Mouse (Mus musculus): Measurements from ENCODE around the gene 2210408I21Rik. TPM values are rescaled to one million over a fixed set of nuclear protein-coding genes. Genes with fewer than 3 reads are reported as not detected.
"Not testable (repeated sequence)": the region's sequence is repeated elsewhere in the genome, so short reads cannot be mapped to it uniquely, and the experiment has no call there.

The 2210408I21Rik gene
- total RNA-seq (2014; rRNA removed; ENCODE audit: low replicate concordance) (0.53 and 3.2 TPM in 2 replicates), polyA plus RNA-seq (2015; fragmentation: Nextera tagmentation; extraction: Ambion mirVana) (4.7 and 5.7 TPM in 2 replicates)

DNA sequence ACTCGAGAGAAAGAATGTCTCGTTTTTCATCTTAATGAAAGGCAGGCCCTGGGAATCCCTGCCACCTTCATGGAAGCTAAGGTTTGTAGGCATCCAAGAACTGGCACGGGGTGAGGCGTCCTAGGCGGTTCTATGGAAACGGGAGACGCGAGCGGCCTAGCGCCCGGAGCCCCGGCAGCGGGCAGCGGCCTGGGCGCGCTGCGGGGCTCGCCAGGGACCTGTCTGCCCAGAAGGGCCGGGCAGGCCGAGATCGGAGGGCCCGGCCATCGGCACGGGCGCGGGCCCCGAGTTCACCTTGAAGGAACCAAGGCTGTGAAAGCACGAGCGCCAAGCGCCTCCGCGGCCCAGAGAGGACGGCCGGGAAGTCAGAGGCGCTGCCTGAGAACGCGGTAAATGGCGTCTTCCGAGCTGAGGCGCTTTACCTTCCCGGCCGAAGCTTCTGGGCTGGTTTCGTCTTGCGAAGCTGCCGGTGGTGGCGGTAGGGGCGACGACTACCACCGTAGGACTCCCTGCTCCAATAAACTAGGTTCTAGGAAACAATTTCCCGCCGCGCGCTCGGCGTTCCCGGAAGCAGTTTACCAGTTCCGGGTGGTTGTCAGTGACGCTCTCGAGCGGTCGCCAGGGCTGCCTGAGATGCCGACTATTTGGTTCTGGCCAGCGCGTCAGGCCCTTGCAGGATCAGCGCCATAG is at the start of gene 2210408I21Rik, which contains the start of gene Slf1:
Gene 2210408I21Rik (plus strand): TSS at position 610 of the 690 bp plus-strand sequence.
Gene Slf1 (minus strand): TSS at position 543 of the 690 bp plus-strand sequence.
- peak; percentile 85 for DNase-seq (ENCODE audit: low spot score)
- Histone ChIP-seq H3K27me3 (ENCODE audit: control insufficient read depth, insufficient read depth, low read length) (no peaks in the 10 kb centered on the region), H3K4me3 (ENCODE audit: low read depth, low read length) (peak within 1 kb of the TSS; percentile 100), H3K27ac (ENCODE audit: low read depth) (peak within 1 kb of the TSS; percentile 92), H3K4me1 (ENCODE audit: control insufficient read depth, insufficient read depth) (no peaks in the 10 kb centered on the region), H3K9me3 (replicated peaks; ENCODE audit: control insufficient read depth, low read length) (no peaks in the 10 kb centered on the region), H3K36me3 (replicated peaks; ENCODE audit: control insufficient read depth, insufficient read depth, low read length) (no peaks in the 10 kb centered on the region), H3K4me2 (ENCODE audit: low read depth, low read length) (peak within 1 kb of the TSS; percentile 74), H3K9ac (replicated peaks; ENCODE audit: low read depth, low read length) (peak within 1 kb of the TSS; percentile 84)
- WGBS = under 1% methylated on average over 64 of the region's 65 CpGs
- ATAC-seq (ENCODE audit: insufficient read depth, low read depth) = peak; percentile 98
- TF ChIP-seq EP300 (IDR thresholded peaks at IDR 0.05; ENCODE audit: low read depth) = no peak
- TF ChIP-seq CTCF (IDR thresholded peaks at IDR 0.05; ENCODE audit: low read depth) = no peak

DNA sequence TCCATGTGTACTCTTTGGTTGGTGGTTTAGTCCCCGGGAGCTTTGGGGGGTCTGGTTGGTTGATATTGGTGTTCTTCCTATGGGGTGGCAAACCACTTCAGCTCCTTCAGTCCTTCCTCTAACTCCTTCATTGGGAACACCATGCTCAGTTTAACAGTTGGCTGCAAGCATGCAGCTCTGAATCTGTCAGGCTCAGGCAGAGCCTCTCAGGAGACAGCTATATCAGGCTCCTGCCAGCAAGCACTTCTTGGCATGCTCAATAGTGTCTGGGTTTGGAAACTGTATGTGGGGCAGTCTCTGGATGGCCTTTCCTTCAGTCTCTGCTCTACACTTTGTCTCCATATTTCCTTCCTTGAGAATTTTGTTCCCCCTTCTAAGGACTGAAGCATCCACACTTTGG is 42.5 kb upstream of the 2210408I21Rik start:
- not testable (repeated sequence) for ATAC-seq (ENCODE audit: insufficient read depth, low read depth); H3K4me3 ChIP-seq (ENCODE audit: low read depth, low read length); H3K4me2 ChIP-seq (ENCODE audit: low read depth, low read length); H3K9ac ChIP-seq (replicated peaks; ENCODE audit: low read depth, low read length); H3K27me3 ChIP-seq (ENCODE audit: control insufficient read depth, insufficient read depth, low read length); DNase-seq (ENCODE audit: low spot score); H3K9me3 ChIP-seq (replicated peaks; ENCODE audit: control insufficient read depth, low read length); H3K36me3 ChIP-seq (replicated peaks; ENCODE audit: control insufficient read depth, insufficient read depth, low read length); H3K4me1 ChIP-seq (ENCODE audit: control insufficient read depth, insufficient read depth)
- WGBS = 94% methylated on average over 1 of the region's 1 CpGs
- H3K27ac ChIP-seq (ENCODE audit: low read depth) = peak overlapping the region; percentile 8; the same call in 1 of the 2 replicates

DNA sequence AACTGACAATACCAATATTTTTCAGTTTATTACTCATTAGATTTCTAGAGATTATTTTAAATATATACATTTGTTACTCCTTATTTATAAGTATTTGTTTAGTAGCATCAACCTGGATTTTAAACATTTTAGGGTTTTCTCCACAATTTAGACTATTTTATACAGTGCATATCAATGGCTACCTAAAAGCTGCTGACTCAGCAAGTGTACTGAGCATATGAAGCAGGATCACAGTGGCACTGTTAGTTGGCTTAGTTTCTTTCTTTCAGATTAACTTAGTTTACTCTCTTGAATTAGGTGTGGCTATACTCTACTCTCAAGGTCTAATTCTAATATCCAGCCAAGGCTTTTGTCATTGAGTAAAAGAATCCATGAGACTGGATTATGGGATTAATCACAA is 27.6 kb upstream of the 2210408I21Rik start:
- peaks cover 6% of the 10 kb centered on the region; the same call in 1 of the 2 replicates for H3K36me3 ChIP-seq (replicated peaks; ENCODE audit: control insufficient read depth, insufficient read depth, low read length)
- H3K9ac ChIP-seq (replicated peaks; ENCODE audit: low read depth, low read length) = no peak overlapping the region
- H3K27ac ChIP-seq (ENCODE audit: low read depth) = no peak overlapping the region
- DNase-seq (ENCODE audit: low spot score) (no peak), ATAC-seq (ENCODE audit: insufficient read depth, low read depth) (no peak)
- H3K27me3 ChIP-seq (ENCODE audit: control insufficient read depth, insufficient read depth, low read length) = no peaks in the 10 kb centered on the region
- H3K4me2 ChIP-seq (ENCODE audit: low read depth, low read length) = no peak overlapping the region
- H3K9me3 ChIP-seq (replicated peaks; ENCODE audit: control insufficient read depth, low read length) = no peaks in the 10 kb centered on the region
- TF ChIP-seq CTCF (IDR thresholded peaks at IDR 0.05; ENCODE audit: low read depth) = no peak
- TF ChIP-seq EP300 (IDR thresholded peaks at IDR 0.05; ENCODE audit: low read depth) = no peak
- H3K4me3 ChIP-seq (ENCODE audit: low read depth, low read length) = no peak overlapping the region
- no peaks in the 10 kb centered on the region for H3K4me1 ChIP-seq (ENCODE audit: control insufficient read depth, insufficient read depth)

DNA sequence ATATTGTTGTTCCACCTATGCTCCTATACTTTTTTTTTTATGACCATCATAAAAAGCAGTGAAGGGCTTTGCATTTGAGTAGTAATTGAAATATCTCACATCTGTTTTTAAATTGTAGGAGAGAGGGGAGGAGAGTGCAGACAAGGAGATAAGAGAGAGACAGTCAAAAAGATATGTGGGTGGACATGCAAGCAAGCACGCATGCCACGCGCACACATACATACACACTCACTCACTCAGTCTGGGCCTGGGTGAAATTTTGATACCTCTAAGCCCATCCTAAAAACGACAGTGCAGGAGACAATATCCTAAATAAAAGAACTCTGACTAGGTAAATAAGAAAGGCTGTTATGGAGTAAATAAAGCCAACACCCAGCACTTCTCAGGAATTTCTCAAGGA is 16.6 kb upstream of the 2210408I21Rik start:
- no peaks in the 10 kb centered on the region for H3K27me3 ChIP-seq (ENCODE audit: control insufficient read depth, insufficient read depth, low read length)
- H3K4me3 ChIP-seq (ENCODE audit: low read depth, low read length) = no peak overlapping the region
- H3K9me3 ChIP-seq (replicated peaks; ENCODE audit: control insufficient read depth, low read length) = no peaks in the 10 kb centered on the region
- H3K9ac ChIP-seq (replicated peaks; ENCODE audit: low read depth, low read length) = no peak overlapping the region
- no peaks in the 10 kb centered on the region for H3K36me3 ChIP-seq (replicated peaks; ENCODE audit: control insufficient read depth, insufficient read depth, low read length)
- H3K4me2 ChIP-seq (ENCODE audit: low read depth, low read length) = no peak overlapping the region
- no peak overlapping the region for H3K27ac ChIP-seq (ENCODE audit: low read depth)
- WGBS = 89% methylated on average over 4 of the region's 4 CpGs
- DNase-seq (ENCODE audit: low spot score) = no peak
- ATAC-seq (ENCODE audit: insufficient read depth, low read depth) = no peak
- no peak for TF ChIP-seq EP300 (IDR thresholded peaks at IDR 0.05; ENCODE audit: low read depth)
- no peak for TF ChIP-seq CTCF (IDR thresholded peaks at IDR 0.05; ENCODE audit: low read depth)
- H3K4me1 ChIP-seq (ENCODE audit: control insufficient read depth, insufficient read depth) = no peaks in the 10 kb centered on the region

DNA sequence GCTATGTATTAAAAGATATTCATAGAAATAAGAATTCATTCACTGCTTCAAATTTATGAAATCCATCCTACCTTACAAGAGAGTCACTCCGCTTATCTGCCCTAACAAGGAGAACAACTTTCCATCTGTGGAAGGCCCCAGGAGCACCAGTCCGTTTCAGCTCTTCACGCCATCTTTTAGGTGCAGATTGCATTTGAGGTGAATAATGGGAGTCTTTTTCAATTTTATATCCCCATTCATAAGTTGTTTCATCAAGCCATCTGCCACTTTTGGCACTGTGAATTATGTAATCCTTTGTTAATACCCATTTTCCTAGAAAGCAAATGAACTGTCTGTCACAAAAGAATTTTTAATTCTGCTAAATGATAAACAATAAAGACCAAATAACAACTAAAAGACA is 10.2 kb upstream of the 2210408I21Rik start:
- no peak for TF ChIP-seq EP300 (IDR thresholded peaks at IDR 0.05; ENCODE audit: low read depth)
- no peak for TF ChIP-seq CTCF (IDR thresholded peaks at IDR 0.05; ENCODE audit: low read depth)
- peaks cover 8% of the 10 kb centered on the region; the same call in 1 of the 2 replicates for H3K36me3 ChIP-seq (replicated peaks; ENCODE audit: control insufficient read depth, insufficient read depth, low read length)
- H3K27ac ChIP-seq (ENCODE audit: low read depth) = no peak overlapping the region
- H3K4me2 ChIP-seq (ENCODE audit: low read depth, low read length) = no peak overlapping the region
- no peak overlapping the region for H3K9ac ChIP-seq (replicated peaks; ENCODE audit: low read depth, low read length)
- DNase-seq (ENCODE audit: low spot score) (no peak), ATAC-seq (ENCODE audit: insufficient read depth, low read depth) (no peak)
- no peaks in the 10 kb centered on the region for H3K4me1 ChIP-seq (ENCODE audit: control insufficient read depth, insufficient read depth)
- H3K4me3 ChIP-seq (ENCODE audit: low read depth, low read length) = no peak overlapping the region
- WGBS = 90% methylated on average over 3 of the region's 3 CpGs
- no peaks in the 10 kb centered on the region for H3K27me3 ChIP-seq (ENCODE audit: control insufficient read depth, insufficient read depth, low read length)
- H3K9me3 ChIP-seq (replicated peaks; ENCODE audit: control insufficient read depth, low read length) = no peaks in the 10 kb centered on the region

DNA sequence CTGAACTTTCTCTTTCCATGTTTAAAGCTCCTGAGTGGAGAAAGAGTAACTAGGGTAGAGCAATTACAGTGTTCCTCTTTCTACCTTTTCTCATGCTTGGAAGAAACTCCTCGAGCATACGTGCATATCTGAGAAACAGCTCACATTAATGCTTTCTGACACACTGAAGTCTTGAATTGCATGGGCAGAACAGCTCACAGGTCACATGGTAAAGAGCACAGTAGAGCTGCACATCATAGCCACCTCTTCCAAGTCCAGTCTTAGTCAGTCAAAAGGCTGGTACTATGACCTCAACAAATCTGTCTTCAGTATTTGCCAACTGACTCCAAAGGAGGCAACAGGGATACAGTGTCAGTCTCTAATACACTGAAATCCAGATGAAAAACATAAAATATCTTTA is 7.1 kb upstream of the 2210408I21Rik start:
- no peaks in the 10 kb centered on the region for H3K27me3 ChIP-seq (ENCODE audit: control insufficient read depth, insufficient read depth, low read length)
- no peak overlapping the region for H3K27ac ChIP-seq (ENCODE audit: low read depth)
- H3K4me1 ChIP-seq (ENCODE audit: control insufficient read depth, insufficient read depth) = no peaks in the 10 kb centered on the region
- ATAC-seq (ENCODE audit: insufficient read depth, low read depth) (no peak), DNase-seq (ENCODE audit: low spot score) (no peak)
- no peaks in the 10 kb centered on the region for H3K9me3 ChIP-seq (replicated peaks; ENCODE audit: control insufficient read depth, low read length)
- H3K36me3 ChIP-seq (replicated peaks; ENCODE audit: control insufficient read depth, insufficient read depth, low read length) = peaks cover 8% of the 10 kb centered on the region; the same call in 1 of the 2 replicates
- no peak for TF ChIP-seq CTCF (IDR thresholded peaks at IDR 0.05; ENCODE audit: low read depth)
- TF ChIP-seq EP300 (IDR thresholded peaks at IDR 0.05; ENCODE audit: low read depth) = no peak
- no peak overlapping the region for H3K4me2 ChIP-seq (ENCODE audit: low read depth, low read length)
- no peak overlapping the region for H3K9ac ChIP-seq (replicated peaks; ENCODE audit: low read depth, low read length)
- H3K4me3 ChIP-seq (ENCODE audit: low read depth, low read length) = no peak overlapping the region
- WGBS = 81% methylated on average over 2 of the region's 2 CpGs
